Mouse (Mus musculus) megakaryocyte, embryonic 14.5 days (primary cell): ENCODE measurements around the gene Slc51a.

Source experiments
- FLI1 ChIP-seq: IDR thresholded peaks from 2 replicates; pipeline ENCODE4 v1.6.1; 2012; ENCODE audit warnings: low read length, inconsistent platforms, mixed read lengths
- GATA1 ChIP-seq: IDR thresholded peaks from 3 replicates; pipeline ENCODE4 v1.6.1; 2012; ENCODE audit warnings: mixed read lengths, low read length, inconsistent platforms, borderline replicate concordance

DNA sequence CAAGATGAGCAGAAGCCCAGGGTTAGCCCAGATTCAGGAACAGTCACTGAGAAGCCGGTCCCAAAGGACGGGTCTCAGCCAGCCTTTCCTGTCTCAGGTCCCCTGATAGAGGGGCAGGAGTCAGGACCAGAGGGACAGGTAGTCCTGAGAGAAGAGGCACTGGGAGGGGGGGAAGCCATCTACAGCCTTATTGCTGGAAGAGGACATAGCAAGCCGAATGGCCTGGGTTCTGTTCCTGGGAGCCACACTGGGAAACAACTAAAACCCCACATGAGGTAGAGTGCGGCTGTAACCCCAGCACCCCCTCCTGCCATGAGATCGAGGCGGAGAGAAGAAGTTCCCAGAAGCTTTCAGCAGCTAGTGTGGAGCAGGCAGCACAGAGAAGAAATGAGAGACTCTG, 26.3 kb upstream of the Slc51a start:
- TF ChIP-seq GATA1 (no peak), FLI1 (no peak)
